Mouse (Mus musculus) lung, embryonic 14.5 days (tissue): ENCODE results near the gene Dock4. TPM values are rescaled to one million over a fixed set of nuclear protein-coding genes. Genes with fewer than 3 reads are reported as not detected.

ENCODE experiments used
- ATAC-seq: fragments of 200-750 bp; cut with Nextera tagmentation; 2 replicates; pipeline ENCODE4 v1.8.0; 2017; ENCODE audit warnings: mild to moderate bottlenecking, moderate TSS enrichment, moderate library complexity; ENCODE audit not compliant: insufficient read depth
- DNase-seq: peaks from one replicate; pipeline ENCODE4 v3.0.0-alpha.2; 2015
- H3K27ac ChIP-seq: fragments of 300-500 bp; sonication (generic); 2 replicates; pipeline ENCODE4 v1.5.1; 2014; ENCODE audit warnings: low read depth, mild to moderate bottlenecking, moderate library complexity
- H3K27me3 ChIP-seq: fragments of 300-500 bp; sonication (generic); 2 replicates; pipeline ENCODE4 v1.6.1; 2014; ENCODE audit warnings: low read length, control low read depth; ENCODE audit not compliant: insufficient read depth
- H3K36me3 ChIP-seq: fragments of 300-500 bp; sonication (generic); 2 replicates; pipeline ENCODE4 v1.6.1; 2014; ENCODE audit warnings: control low read depth; ENCODE audit not compliant: insufficient read depth
- H3K4me1 ChIP-seq: fragments of 300-500 bp; sonication (generic); 2 replicates; pipeline ENCODE4 v1.6.1; 2014; ENCODE audit warnings: antibody characterized with exemption, control low read depth; ENCODE audit not compliant: insufficient read depth
- H3K4me2 ChIP-seq: fragments of 300-500 bp; sonication (generic); 2 replicates; pipeline ENCODE4 v1.6.1; 2014; ENCODE audit warnings: mild to moderate bottlenecking
- H3K4me3 ChIP-seq: fragments of 300-500 bp; sonication (generic); 2 replicates; pipeline ENCODE4 v1.5.1; 2014; ENCODE audit warnings: low read depth, low read length
- H3K9ac ChIP-seq: fragments of 300-500 bp; sonication (generic); 2 replicates; pipeline ENCODE4 v1.6.1; 2014
- H3K9me3 ChIP-seq: fragments of 300-500 bp; sonication (generic); 2 replicates; pipeline ENCODE4 v1.6.1; 2016; ENCODE audit warnings: low read depth, low read length, control low read depth
- CTCF ChIP-seq: IDR thresholded peaks from 2 replicates; pipeline ENCODE4 v1.5.1; 2016; ENCODE audit warnings: antibody characterized with exemption, low read depth
- WGBS: fragments of 180-500 bp; shearing (Covaris S2); extraction: QIAGEN DNeasy Blood & Tissue Kit; methylation state at CpG from one replicate; pipeline ENCODE4 v1.1.7; 2014; 5-methylcytosine and 5-hydroxymethylcytosine counted together
- polyA plus RNA-seq: library from polyadenylated mRNA; unstranded; fragments of >200 nt; fragmentation: Nextera tagmentation; extraction: Ambion mirVana; gene quantifications from 2 replicates; pipeline ENCODE4 v1.2.1, GENCODE M21; 2014

Dock4 gene
- polyA plus RNA-seq, 1 experiment from 2014 or later = 28.9 TPM

GRCm38 (mm10) chr12:40498250-40498671 lies 52.5 kb downstream of the Dock4 start:
- Histone ChIP-seq H3K27me3 (no peaks in the 10 kb centered on the region), H3K4me1 (peaks cover 11% of the 10 kb centered on the region; the same call in 1 of the 2 replicates), H3K4me3 (no peak overlapping the region), H3K4me2 (no peak overlapping the region), H3K27ac (no peak overlapping the region), H3K9ac (no peak overlapping the region), H3K36me3 (no peaks in the 10 kb centered on the region), H3K9me3 (no peaks in the 10 kb centered on the region)
- no peak for ATAC-seq
- no peak for TF ChIP-seq CTCF
- WGBS = 61% methylated on average over 7 of the region's 7 CpGs
- DNase-seq = no peak

- Histone ChIP-seq H3K9ac (no peak overlapping the region), H3K27me3 (no peaks in the 10 kb centered on the region), H3K4me1 (peaks cover 14% of the 10 kb centered on the region; the same call in 1 of the 2 replicates), H3K9me3 (no peaks in the 10 kb centered on the region), H3K36me3 (no peaks in the 10 kb centered on the region), H3K27ac (peak overlapping the region; percentile 44; the same call in 1 of the 2 replicates), H3K4me2 (peak overlapping the region; percentile 21), H3K4me3 (no peak overlapping the region)
- peak; percentile 46 for DNase-seq
- 0 out of 2 replicates have a peak, but pooled peaks have one; percentile 2 for TF ChIP-seq CTCF
- ATAC-seq = no peak; the same call in 1 of the 2 replicates
- 28% methylated on average over 15 of the region's 15 CpGs for WGBS
Observed at GRCm38 (mm10) chr12:40498928-40499626, 53.3 kb downstream of the Dock4 start.

- no peak overlapping the region for H3K27ac ChIP-seq
- no peaks in the 10 kb centered on the region for H3K27me3 ChIP-seq
- WGBS = 18% methylated on average over 5 of the region's 5 CpGs
- DNase-seq (peak; percentile 92), ATAC-seq (peak; percentile 97)
- peaks cover 14% of the 10 kb centered on the region; the same call in 1 of the 2 replicates for H3K4me1 ChIP-seq
- no peak for TF ChIP-seq CTCF
- H3K9ac ChIP-seq = no peak overlapping the region
- no peaks in the 10 kb centered on the region for H3K9me3 ChIP-seq
- H3K4me2 ChIP-seq = no peak overlapping the region
- no peaks in the 10 kb centered on the region for H3K36me3 ChIP-seq
- no peak overlapping the region for H3K4me3 ChIP-seq
Observed at GRCm38 (mm10) chr12:40499627-40500329, 54.0 kb downstream of the Dock4 start.

GRCm38 (mm10) chr12:40501141-40501540 lies 55.4 kb downstream of the Dock4 start:
- H3K36me3 ChIP-seq = no peaks in the 10 kb centered on the region
- H3K4me3 ChIP-seq = no peak overlapping the region
- no peak overlapping the region for H3K9ac ChIP-seq
- no peaks in the 10 kb centered on the region for H3K9me3 ChIP-seq
- DNase-seq (no peak), ATAC-seq (no peak)
- 70% methylated on average over 1 of the region's 1 CpGs for whole genome bisulfite sequencing
- peaks cover 14% of the 10 kb centered on the region; the same call in 1 of the 2 replicates for H3K4me1 ChIP-seq
- no peak overlapping the region for H3K27ac ChIP-seq
- H3K27me3 ChIP-seq = no peaks in the 10 kb centered on the region
- TF ChIP-seq CTCF = no peak
- H3K4me2 ChIP-seq = no peak overlapping the region

- WGBS = 27% methylated on average over 3 of the region's 3 CpGs
- Histone ChIP-seq H3K9ac (no peak overlapping the region), H3K27me3 (no peaks in the 10 kb centered on the region), H3K9me3 (no peaks in the 10 kb centered on the region), H3K4me3 (no peak overlapping the region), H3K4me1 (peaks cover 12% of the 10 kb centered on the region; the same call in 1 of the 2 replicates), H3K27ac (no peak overlapping the region), H3K36me3 (no peaks in the 10 kb centered on the region), H3K4me2 (no peak overlapping the region)
- ATAC-seq (no peak), DNase-seq (peak; percentile 75)
- TF ChIP-seq CTCF = no peak
Observed at GRCm38 (mm10) chr12:40503520-40503919, 57.8 kb downstream of the Dock4 start.

GRCm38 (mm10) chr12:40504687-40505086 lies 58.9 kb downstream of the Dock4 start:
- Histone ChIP-seq H3K4me3 (no peak overlapping the region), H3K4me2 (no peak overlapping the region), H3K9me3 (no peaks in the 10 kb centered on the region), H3K9ac (no peak overlapping the region), H3K27ac (peak overlapping the region; percentile 45; the same call in 1 of the 2 replicates), H3K4me1 (peaks cover 5% of the 10 kb centered on the region; the same call in 1 of the 2 replicates), H3K27me3 (no peaks in the 10 kb centered on the region), H3K36me3 (no peaks in the 10 kb centered on the region)
- no peak for TF ChIP-seq CTCF
- 55% methylated on average over 3 of the region's 3 CpGs for WGBS
- ATAC-seq (peak; percentile 67; the same call in 1 of the 2 replicates), DNase-seq (peak; percentile 79)

- no peak for DNase-seq
- no peak overlapping the region for H3K27ac ChIP-seq
- H3K36me3 ChIP-seq = no peaks in the 10 kb centered on the region
- WGBS = 73% methylated on average over 4 of the region's 4 CpGs
- H3K9ac ChIP-seq = no peak overlapping the region
- TF ChIP-seq CTCF = no peak
- no peaks in the 10 kb centered on the region for H3K27me3 ChIP-seq
- no peak overlapping the region for H3K4me3 ChIP-seq
- H3K4me2 ChIP-seq = no peak overlapping the region
- H3K9me3 ChIP-seq = no peaks in the 10 kb centered on the region
- H3K4me1 ChIP-seq = peaks cover 12% of the 10 kb centered on the region; the same call in 1 of the 2 replicates
- no peak for ATAC-seq
Observed at GRCm38 (mm10) chr12:40507823-40508390, 62.2 kb downstream of the Dock4 start.
